Mouse (Mus musculus) G1E-ER4 (cell line): ENCODE results near the gene Rasgef1b. TPM values are rescaled to one million over a fixed set of nuclear protein-coding genes. Genes with fewer than 3 reads are reported as not detected.

Source experiments
- GATA1 ChIP-seq: IDR thresholded peaks from one replicate; pipeline ENCODE4 v1.8.0; 2012; ENCODE audit warnings: low read length, inconsistent platforms
- polyA plus RNA-seq: library from polyadenylated mRNA; stranded (reverse); fragments of >175 nt; gene quantifications from 2 replicates; pipeline ENCODE4 v1.2.3, GENCODE M21; 2012

The Rasgef1b gene
- polyA plus RNA-seq, 1 experiment: not detected

GRCm38 (mm10) chr5:99723941-99724340, 4.9 kb downstream of the Rasgef1b start:
- TF ChIP-seq GATA1: no peak

- no peak for TF ChIP-seq GATA1
Observed at GRCm38 (mm10) chr5:99722310-99722709, 6.6 kb downstream of the Rasgef1b start.

DNA sequence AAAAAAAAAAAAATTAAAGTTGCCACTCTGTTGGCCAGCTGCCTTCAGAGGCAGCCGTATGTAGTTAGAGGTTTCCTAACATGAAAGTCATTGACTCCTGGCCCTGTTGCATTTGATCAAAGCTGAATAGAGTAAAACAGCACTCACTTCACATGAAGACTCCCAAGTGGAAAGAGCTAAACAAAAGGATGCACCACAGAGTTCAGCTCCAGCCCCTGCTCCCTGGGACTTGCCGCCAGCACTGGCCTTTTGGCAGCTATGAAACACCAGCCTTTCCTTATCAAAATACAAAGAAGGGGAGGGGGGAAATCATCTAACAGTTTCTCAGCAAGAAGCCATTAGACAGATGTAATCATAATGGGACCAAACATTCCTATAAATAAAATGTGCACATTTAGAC, 8.3 kb downstream of the Rasgef1b start:
- TF ChIP-seq GATA1: no peak

DNA sequence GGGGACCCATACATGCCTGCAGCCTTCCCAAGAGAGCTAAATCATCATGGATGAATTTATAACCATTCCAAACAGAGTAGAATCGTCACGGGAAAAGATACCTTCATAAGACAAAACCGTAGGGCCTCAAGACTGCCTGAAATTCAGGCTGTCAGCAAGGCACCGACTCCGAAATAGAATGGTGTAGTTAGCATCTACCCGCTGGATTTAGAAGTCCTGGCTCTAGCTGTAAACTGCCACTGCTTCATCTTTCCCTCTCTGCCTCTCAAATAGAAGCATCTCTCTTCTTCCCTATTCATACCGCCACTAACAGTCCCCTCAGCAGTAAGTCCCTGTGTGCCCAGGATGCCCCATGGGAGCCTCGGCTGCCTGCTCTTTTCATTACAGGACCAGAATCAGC, 10.9 kb downstream of the Rasgef1b start:
- no peak for TF ChIP-seq GATA1

- no peak for TF ChIP-seq GATA1
Observed at GRCm38 (mm10) chr5:99715281-99715744, 13.6 kb downstream of the Rasgef1b start.

GRCm38 (mm10) chr5:99711947-99712346, 16.9 kb downstream of the Rasgef1b start:
- TF ChIP-seq GATA1: no peak

DNA sequence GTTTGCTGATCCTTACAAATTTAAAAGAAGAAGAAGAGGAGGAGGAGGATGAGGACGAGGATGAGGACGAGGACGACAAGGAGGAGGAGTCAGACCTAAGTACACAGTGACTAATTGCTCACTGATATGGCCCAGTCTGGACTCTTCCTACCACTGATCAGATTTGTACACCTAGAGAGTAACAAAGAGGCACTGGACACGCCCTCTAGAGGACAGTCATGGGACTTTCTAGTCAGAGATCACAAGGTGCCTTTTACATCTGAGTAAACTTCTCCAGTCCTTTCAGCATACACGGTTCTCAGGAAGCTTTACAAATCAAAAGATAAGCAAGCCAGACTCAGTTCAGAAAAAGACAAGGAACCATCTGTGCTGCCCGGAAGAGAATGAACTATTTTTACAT, 20.2 kb downstream of the Rasgef1b start:
- TF ChIP-seq GATA1: no peak

- TF ChIP-seq GATA1: no peak
Observed at GRCm38 (mm10) chr5:99707261-99707660, 21.6 kb downstream of the Rasgef1b start.

DNA sequence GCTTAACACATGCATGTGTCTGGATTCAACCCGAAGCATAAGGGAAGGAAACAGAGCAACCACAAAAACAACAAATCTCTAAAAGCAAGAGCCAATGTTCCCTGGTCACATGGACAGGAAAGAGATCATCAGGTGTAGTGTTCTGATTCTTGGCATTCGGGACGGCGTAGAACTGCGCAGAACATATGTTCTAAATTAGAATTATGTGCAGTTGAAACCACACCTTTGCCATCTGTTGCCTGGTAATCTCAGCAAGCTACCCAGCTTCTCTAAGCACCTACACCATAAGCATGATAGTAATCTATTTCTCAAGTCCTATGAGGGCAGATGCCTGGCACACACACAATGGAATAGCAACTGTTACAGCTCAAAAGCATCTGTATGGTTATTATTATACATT, 27.1 kb downstream of the Rasgef1b start:
- TF ChIP-seq GATA1: no peak

GRCm38 (mm10) chr5:99694712-99695360, 34.0 kb downstream of the Rasgef1b start:
- TF ChIP-seq GATA1: no peak

DNA sequence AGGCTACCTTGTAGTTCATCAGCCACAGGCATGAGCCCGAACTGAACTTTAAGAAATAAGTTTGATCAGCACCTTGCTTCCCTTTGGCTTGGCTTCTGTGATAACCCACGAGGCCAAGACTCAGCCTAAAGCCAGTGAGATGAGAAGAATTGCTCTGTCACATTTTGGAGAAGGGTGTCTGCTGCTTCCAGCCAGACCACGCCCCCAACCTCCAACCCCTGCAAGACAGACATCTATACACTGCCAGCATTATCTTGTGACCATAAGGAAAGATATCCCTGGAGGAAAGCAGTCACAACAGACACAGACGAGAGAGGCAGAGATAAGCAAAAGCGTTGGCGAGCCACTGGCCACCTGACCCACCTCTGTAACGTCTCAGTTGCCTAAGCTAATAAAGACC, 39.0 kb downstream of the Rasgef1b start:
- no peak for TF ChIP-seq GATA1

GRCm38 (mm10) chr5:99687894-99688293, 41.0 kb downstream of the Rasgef1b start:
- no peak for TF ChIP-seq GATA1

DNA sequence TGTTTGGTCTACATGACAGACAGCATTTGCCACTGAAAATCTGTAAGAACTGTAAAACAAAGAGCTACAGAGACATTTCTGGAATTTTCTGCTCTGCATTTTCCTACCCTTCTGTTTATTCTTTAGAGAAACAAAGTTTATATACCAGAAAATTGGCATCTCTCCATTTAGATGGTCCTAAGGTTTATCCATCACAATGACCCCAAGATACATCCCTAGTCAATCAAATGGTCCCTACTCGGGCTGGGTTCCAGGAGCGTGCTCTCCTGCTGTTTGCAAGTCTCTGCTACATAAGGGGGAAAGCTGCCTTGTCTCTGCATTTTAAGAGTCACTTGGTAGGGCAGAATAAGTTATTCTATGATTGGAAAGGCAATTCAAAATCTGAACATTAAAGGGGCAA, 44.8 kb downstream of the Rasgef1b start:
- TF ChIP-seq GATA1: no peak

DNA sequence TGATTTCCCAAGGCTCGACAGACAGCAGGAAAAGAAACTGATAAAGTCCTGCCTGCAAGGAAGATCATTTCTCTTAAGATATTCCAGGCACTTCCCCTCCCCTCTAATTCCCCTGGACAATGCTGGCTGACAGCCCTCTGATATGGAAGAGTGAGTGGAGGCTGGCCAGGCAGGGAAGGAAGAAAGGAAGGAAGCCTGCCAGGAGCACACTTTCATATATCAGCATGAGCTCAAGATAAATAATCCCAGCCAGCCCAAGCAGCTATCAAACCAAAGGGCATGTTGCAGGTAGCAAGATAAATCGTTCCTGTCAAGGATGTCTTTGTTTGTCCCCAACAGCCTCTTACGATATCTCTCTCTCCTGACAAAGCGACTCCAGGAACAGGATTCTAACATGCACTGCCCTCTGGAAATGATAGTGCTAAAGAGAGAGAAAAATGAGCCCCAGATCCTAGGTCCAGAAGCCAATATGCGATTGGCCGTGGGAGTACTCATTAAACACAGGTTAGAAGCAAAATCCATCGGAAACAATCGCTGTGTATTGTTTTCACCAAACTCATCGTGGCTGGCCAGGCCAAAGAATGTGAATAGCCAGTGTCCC, 58.8 kb downstream of the Rasgef1b start:
- TF ChIP-seq GATA1: no peak

DNA sequence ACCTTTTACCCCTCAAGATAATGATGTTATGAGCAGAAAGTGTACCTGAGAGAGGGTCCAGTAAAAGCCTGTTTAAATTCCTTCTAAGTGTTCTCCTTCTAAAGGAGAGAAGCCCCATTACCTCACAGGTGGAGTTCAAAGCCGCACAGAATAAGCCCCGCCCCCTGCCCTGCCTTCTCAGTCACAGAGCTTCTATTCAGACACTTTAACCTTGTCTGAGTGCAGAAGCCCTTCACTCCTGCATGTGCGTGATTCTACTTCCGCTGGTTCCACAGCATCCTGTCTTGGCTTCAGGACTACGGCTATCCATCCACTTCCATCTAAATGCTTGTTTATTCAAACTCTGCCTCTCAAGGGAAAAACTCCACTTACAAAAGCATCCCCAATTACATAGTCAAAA, 72.8 kb downstream of the Rasgef1b start:
- no peak for TF ChIP-seq GATA1

DNA sequence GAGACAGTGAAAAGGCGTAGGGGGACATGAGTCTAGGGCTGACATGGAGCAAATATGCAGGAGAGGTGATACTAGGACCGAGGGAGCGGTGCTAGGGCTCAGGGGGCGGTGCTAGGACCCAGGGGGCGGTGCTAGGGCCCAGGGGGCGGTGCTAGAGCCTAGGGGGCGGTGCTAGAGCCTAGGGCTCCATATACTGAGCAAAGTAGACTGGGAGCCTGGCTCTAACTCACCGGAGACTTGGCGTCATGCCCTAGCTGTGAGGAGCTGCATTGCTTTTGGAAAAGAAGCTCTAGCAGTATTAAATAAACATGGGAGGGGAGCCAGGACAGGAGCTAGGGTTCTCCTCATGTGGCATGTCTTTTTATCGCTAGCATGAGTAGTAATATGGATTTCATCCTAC, 75.9 kb downstream of the Rasgef1b start:
- no peak for TF ChIP-seq GATA1

GRCm38 (mm10) chr5:99641407-99641806, 87.5 kb downstream of the Rasgef1b start:
- TF ChIP-seq GATA1: no peak
